Mouse (Mus musculus): ENCODE results near the gene Krt8.
"Not testable (repeated sequence)": the region's sequence is repeated elsewhere in the genome, so short reads cannot be mapped to it uniquely, and the experiment has no call there.

Gene Krt8

GRCm38 (mm10) chr15:102007097-102008069 is 3.1 kb upstream of the Krt8 start:
- DNase-seq: no peak

GRCm38 (mm10) chr15:102006317-102006716 is 2.0 kb upstream of the Krt8 start:
- DNase-seq: no peak

GRCm38 (mm10) chr15:102005290-102005689 is 1.0 kb upstream of the Krt8 start:
- no peak for DNase-seq

- no peak for DNase-seq
These were observed 766 bp downstream of the Krt8 start for GRCm38 (mm10) chr15:102003516-102003915.

GRCm38 (mm10) chr15:102002646-102003488 is 1.4 kb downstream of the Krt8 start:
- DNase-seq: peak; percentile 30

GRCm38 (mm10) chr15:101999676-102000335 is 4.5 kb downstream of the Krt8 start:
- no peak for DNase-seq

GRCm38 (mm10) chr15:101999156-101999555 is 5.1 kb downstream of the Krt8 start:
- DNase-seq: no peak

- not testable (repeated sequence) for DNase-seq
These were observed 7.7 kb downstream of the Krt8 start for GRCm38 (mm10) chr15:101996450-101997078.

GRCm38 (mm10) chr15:101995484-101996236 is 8.6 kb downstream of the Krt8 start:
- no peak for DNase-seq

GRCm38 (mm10) chr15:101994365-101994764 is 9.9 kb downstream of the Krt8 start:
- DNase-seq: no peak

- no peak for DNase-seq
These were observed 13.3 kb downstream of the Krt8 start for GRCm38 (mm10) chr15:101990946-101991345.

GRCm38 (mm10) chr15:101988714-101989113 is 15.6 kb downstream of the Krt8 start:
- DNase-seq: no peak

- DNase-seq: peak; percentile 78
These were observed 16.2 kb downstream of the Krt8 start for GRCm38 (mm10) chr15:101988119-101988518.

- DNase-seq: no peak
These were observed 19.5 kb downstream of the Krt8 start for GRCm38 (mm10) chr15:101984746-101985145.

GRCm38 (mm10) chr15:101983949-101984601 is 20.2 kb downstream of the Krt8 start:
- peak; percentile 82 for DNase-seq

- no peak for DNase-seq
These were observed 20.9 kb downstream of the Krt8 start for GRCm38 (mm10) chr15:101983315-101983948.

GRCm38 (mm10) chr15:101980849-101981248 is 23.4 kb downstream of the Krt8 start:
- no peak for DNase-seq

GRCm38 (mm10) chr15:101977043-101977726 is 27.1 kb downstream of the Krt8 start:
- peak; percentile 36 for DNase-seq

GRCm38 (mm10) chr15:101976641-101977040 is 27.6 kb downstream of the Krt8 start:
- DNase-seq: no peak

- DNase-seq: no peak
These were observed 28.3 kb downstream of the Krt8 start for GRCm38 (mm10) chr15:101976023-101976422.
